Mouse (Mus musculus) stomach, postnatal 0 days (tissue): Measurements from ENCODE around the gene Tshz2. TPM values are rescaled to one million over a fixed set of nuclear protein-coding genes. Genes with fewer than 3 reads are reported as not detected.

Source experiments
- ATAC-seq: fragments of 200-750 bp; cut with Nextera tagmentation; 2 replicates; pipeline ENCODE4 v1.8.0; 2017; ENCODE audit not compliant: low FRiP score, low TSS enrichment
- DNase-seq: peaks from one replicate; pipeline ENCODE4 v3.0.0-alpha.2; 2016; ENCODE audit warnings: low spot score
- H3K27ac ChIP-seq: fragments of 300-500 bp; sonication (generic); replicated peaks from 2 replicates; pipeline ENCODE4 v1.5.1; 2014; ENCODE audit warnings: mild to moderate bottlenecking, control low read depth
- H3K27me3 ChIP-seq: fragments of 300-500 bp; sonication (generic); 2 replicates; pipeline ENCODE4 v1.6.1; 2014; ENCODE audit warnings: low read length; ENCODE audit not compliant: control insufficient read depth, insufficient read depth
- H3K36me3 ChIP-seq: fragments of 300-500 bp; sonication (generic); 2 replicates; pipeline ENCODE4 v1.6.1; 2014; ENCODE audit warnings: low read length, mixed read lengths; ENCODE audit not compliant: control insufficient read depth, insufficient read depth
- H3K4me1 ChIP-seq: fragments of 300-500 bp; sonication (generic); replicated peaks from 2 replicates; pipeline ENCODE4 v1.6.1; 2014; ENCODE audit warnings: antibody characterized with exemption; ENCODE audit not compliant: control insufficient read depth, insufficient read depth
- H3K4me2 ChIP-seq: fragments of 300-500 bp; sonication (generic); replicated peaks from 2 replicates; pipeline ENCODE4 v1.6.1; 2014; ENCODE audit warnings: low read depth, mild to moderate bottlenecking, control low read depth, moderate library complexity
- H3K4me3 ChIP-seq: fragments of 300-500 bp; sonication (generic); 2 replicates; pipeline ENCODE4 v1.5.1; 2014; ENCODE audit warnings: low read depth, low read length, control low read depth
- H3K9ac ChIP-seq: fragments of 300-500 bp; sonication (generic); 2 replicates; pipeline ENCODE4 v1.6.1; 2014; ENCODE audit warnings: mild to moderate bottlenecking, low read length, control low read depth, mixed read lengths
- H3K9me3 ChIP-seq: fragments of 300-500 bp; sonication (generic); 2 replicates; pipeline ENCODE4 v1.6.1; 2016; ENCODE audit warnings: low read length; ENCODE audit not compliant: control insufficient read depth
- CTCF ChIP-seq: IDR thresholded peaks from 2 replicates; pipeline ENCODE4 v1.5.1; 2016; ENCODE audit warnings: antibody characterized with exemption, low read depth, mild to moderate bottlenecking, moderate library complexity
- EP300 ChIP-seq: optimal IDR thresholded peaks from 2 replicates; pipeline ENCODE3; 2016; ENCODE audit warnings: antibody characterized with exemption
- WGBS: fragments of 180-500 bp; shearing (Covaris S2); extraction: QIAGEN DNeasy Blood & Tissue Kit; methylation state at CpG from one replicate; pipeline ENCODE4 v1.1.7; 2014; 5-methylcytosine and 5-hydroxymethylcytosine counted together
- polyA plus RNA-seq: library from polyadenylated mRNA; unstranded; fragments of >200 nt; fragmentation: Nextera tagmentation; extraction: Ambion mirVana; gene quantifications from 2 replicates; pipeline ENCODE4 v1.2.1, GENCODE M21; 2015

Gene Tshz2
- polyA plus RNA-seq, 1 experiment from 2014 or later, result 6.7 TPM

GRCm38 (mm10) chr2:169940297-169941142, 307.7 kb downstream of the Tshz2 start:
- Histone ChIP-seq H3K4me1 (no peaks in the 10 kb centered on the region), H3K27me3 (no peaks in the 10 kb centered on the region), H3K27ac (no peak overlapping the region), H3K36me3 (no peaks in the 10 kb centered on the region), H3K9ac (no peak overlapping the region), H3K4me3 (no peak overlapping the region), H3K4me2 (no peak overlapping the region), H3K9me3 (no peaks in the 10 kb centered on the region)
- DNase-seq, result no peak
- ATAC-seq, result peak; percentile 66; the same call in 1 of the 2 replicates
- 48% methylated on average over 16 of the region's 16 CpGs for WGBS
- TF ChIP-seq CTCF (no peak), EP300 (no peak)

- H3K9ac ChIP-seq, result no peak overlapping the region
- WGBS, result 79% methylated on average over 6 of the region's 6 CpGs
- no peaks in the 10 kb centered on the region for H3K4me1 ChIP-seq
- H3K4me3 ChIP-seq, result no peak overlapping the region
- H3K36me3 ChIP-seq, result no peaks in the 10 kb centered on the region
- DNase-seq (no peak), ATAC-seq (no peak)
- TF ChIP-seq EP300, result no peak
- TF ChIP-seq CTCF, result no peak
- no peak overlapping the region for H3K27ac ChIP-seq
- no peaks in the 10 kb centered on the region for H3K27me3 ChIP-seq
- H3K4me2 ChIP-seq, result no peak overlapping the region
- no peaks in the 10 kb centered on the region for H3K9me3 ChIP-seq
These were observed 310.9 kb downstream of the Tshz2 start for GRCm38 (mm10) chr2:169943727-169944126.

- ATAC-seq (no peak), DNase-seq (no peak)
- H3K27me3 ChIP-seq, result no peaks in the 10 kb centered on the region
- no peak overlapping the region for H3K27ac ChIP-seq
- no peak overlapping the region for H3K4me3 ChIP-seq
- TF ChIP-seq EP300 (no peak), CTCF (no peak)
- H3K4me2 ChIP-seq, result no peak overlapping the region
- no peaks in the 10 kb centered on the region for H3K4me1 ChIP-seq
- WGBS, result 58% methylated on average over 6 of the region's 6 CpGs
- no peak overlapping the region for H3K9ac ChIP-seq
- H3K36me3 ChIP-seq, result no peaks in the 10 kb centered on the region
- no peaks in the 10 kb centered on the region for H3K9me3 ChIP-seq
These were observed 315.3 kb downstream of the Tshz2 start for GRCm38 (mm10) chr2:169948139-169948538.

GRCm38 (mm10) chr2:169951041-169951440, 318.2 kb downstream of the Tshz2 start:
- no peak overlapping the region for H3K27ac ChIP-seq
- H3K4me3 ChIP-seq, result no peak overlapping the region
- ATAC-seq, result no peak
- WGBS, result 44% methylated on average over 8 of the region's 8 CpGs
- no peak overlapping the region for H3K9ac ChIP-seq
- H3K9me3 ChIP-seq, result no peaks in the 10 kb centered on the region
- DNase-seq, result no peak
- H3K4me1 ChIP-seq, result no peaks in the 10 kb centered on the region
- no peak overlapping the region for H3K4me2 ChIP-seq
- no peak for TF ChIP-seq EP300
- peak; percentile 24; the same call in 1 of the 2 replicates for TF ChIP-seq CTCF
- H3K27me3 ChIP-seq, result no peaks in the 10 kb centered on the region
- H3K36me3 ChIP-seq, result no peaks in the 10 kb centered on the region

GRCm38 (mm10) chr2:169952981-169953380, 320.2 kb downstream of the Tshz2 start:
- WGBS, result 78% methylated on average over 2 of the region's 2 CpGs
- Histone ChIP-seq H3K27me3 (no peaks in the 10 kb centered on the region), H3K36me3 (no peaks in the 10 kb centered on the region), H3K4me1 (no peaks in the 10 kb centered on the region), H3K27ac (no peak overlapping the region), H3K9ac (no peak overlapping the region), H3K4me3 (no peak overlapping the region), H3K9me3 (no peaks in the 10 kb centered on the region), H3K4me2 (no peak overlapping the region)
- DNase-seq (no peak), ATAC-seq (no peak)
- no peak for TF ChIP-seq CTCF
- no peak for TF ChIP-seq EP300

- H3K27me3 ChIP-seq, result no peaks in the 10 kb centered on the region
- H3K4me1 ChIP-seq, result no peaks in the 10 kb centered on the region
- H3K9ac ChIP-seq, result no peak overlapping the region
- ATAC-seq (no peak), DNase-seq (no peak)
- no peaks in the 10 kb centered on the region for H3K9me3 ChIP-seq
- no peak overlapping the region for H3K4me2 ChIP-seq
- no peak overlapping the region for H3K4me3 ChIP-seq
- H3K36me3 ChIP-seq, result no peaks in the 10 kb centered on the region
- TF ChIP-seq CTCF (peak; percentile 42), EP300 (no peak)
- H3K27ac ChIP-seq, result no peak overlapping the region
- WGBS, result 39% methylated on average over 17 of the region's 17 CpGs
These were observed 326.1 kb downstream of the Tshz2 start for GRCm38 (mm10) chr2:169958736-169959573.
